Mouse (Mus musculus) CD8-positive naive resting alpha-beta T cell, adult 2 months (primary cell): ENCODE data around the gene Gpr135.
"Not testable (repeated sequence)": the region's sequence is repeated elsewhere in the genome, so short reads cannot be mapped to it uniquely, and the experiment has no call there.

Source experiments
- DNase-seq, 2 experiments: peaks; one replicate each; pipeline ENCODE4 v3.0.0; 2022; ENCODE audit warnings: low read depth in 2 of 2, low spot score in 2 of 2

Gene Gpr135

GRCm38 (mm10) chr12:72053303-72053702 lies 17.6 kb downstream of the Gpr135 start:
- no peak for DNase-seq

GRCm38 (mm10) chr12:72052571-72052970 lies 18.4 kb downstream of the Gpr135 start:
- no peak for DNase-seq

GRCm38 (mm10) chr12:72050821-72051220 lies 20.1 kb downstream of the Gpr135 start:
- no peak for DNase-seq

- DNase-seq, result not testable (repeated sequence)
Measured at GRCm38 (mm10) chr12:72050156-72050555, 20.8 kb downstream of the Gpr135 start.

- no peak for DNase-seq
Measured at GRCm38 (mm10) chr12:72047513-72047912, 23.4 kb downstream of the Gpr135 start.

GRCm38 (mm10) chr12:72041238-72041637 lies 29.7 kb downstream of the Gpr135 start:
- no peak for DNase-seq

- no peak for DNase-seq
Measured at GRCm38 (mm10) chr12:72039501-72039900, 31.4 kb downstream of the Gpr135 start.

- DNase-seq, result no peak
Measured at GRCm38 (mm10) chr12:72038866-72039265, 32.1 kb downstream of the Gpr135 start.

GRCm38 (mm10) chr12:72037049-72037448 lies 33.9 kb downstream of the Gpr135 start:
- DNase-seq, result no peak

GRCm38 (mm10) chr12:72036097-72036661 lies 34.7 kb downstream of the Gpr135 start:
- DNase-seq, result no peak

GRCm38 (mm10) chr12:72031794-72032193 lies 39.1 kb downstream of the Gpr135 start:
- no peak for DNase-seq

- DNase-seq, result no peak
Measured at GRCm38 (mm10) chr12:72031171-72031570, 39.8 kb downstream of the Gpr135 start.

- DNase-seq, result no peak
Measured at GRCm38 (mm10) chr12:72025275-72025795, 45.6 kb downstream of the Gpr135 start.

- DNase-seq, result no peak
Measured at GRCm38 (mm10) chr12:72023572-72023971, 47.4 kb downstream of the Gpr135 start.

GRCm38 (mm10) chr12:72022790-72023189 lies 48.1 kb downstream of the Gpr135 start:
- no peak for DNase-seq

- no peak for DNase-seq
Measured at GRCm38 (mm10) chr12:72021543-72021942, 49.4 kb downstream of the Gpr135 start.

GRCm38 (mm10) chr12:72020285-72020684 lies 50.6 kb downstream of the Gpr135 start:
- no peak for DNase-seq
